Mouse (Mus musculus) urinary bladder, adult 18-20 months (tissue): ENCODE measurements around the gene Hist1h4h.

ENCODE experiments used
- DNase-seq, 2 experiments: peaks; one replicate each; pipeline ENCODE4 v3.0.0; 2022; ENCODE audit warnings: low spot score in 2 of 2, mixed read lengths in 2 of 2

Hist1h4h gene

GRCm38 (mm10) chr13:23530901-23531875 is at the start of gene Hist1h4h:
TSS of gene Hist1h4h (plus strand) at chr13:23531050.
- DNase-seq, result peak; percentile 93 to 95

- no peak for DNase-seq
Observed at GRCm38 (mm10) chr13:23483153-23483552, 47.7 kb upstream of the Hist1h4h start.

GRCm38 (mm10) chr13:23485271-23485670 is 45.6 kb upstream of the Hist1h4h start:
- DNase-seq, result no peak

- peak; percentile 23 to 25 for DNase-seq
Observed at GRCm38 (mm10) chr13:23488400-23489322, 42.2 kb upstream of the Hist1h4h start, which contains the start of gene Btn2a2. TSS of gene Btn2a2 (minus strand) at chr13:23488857.

GRCm38 (mm10) chr13:23490863-23491262 is 40.0 kb upstream of the Hist1h4h start:
- DNase-seq, result no peak

- no peak for DNase-seq
Observed at GRCm38 (mm10) chr13:23491263-23491662, 39.6 kb upstream of the Hist1h4h start.

GRCm38 (mm10) chr13:23491990-23492389 is 38.9 kb upstream of the Hist1h4h start:
- DNase-seq, result no peak

GRCm38 (mm10) chr13:23495526-23495925 is 35.3 kb upstream of the Hist1h4h start:
- no peak for DNase-seq

GRCm38 (mm10) chr13:23497656-23498321 is 33.1 kb upstream of the Hist1h4h start:
- no peak for DNase-seq

GRCm38 (mm10) chr13:23498653-23499052 is 32.2 kb upstream of the Hist1h4h start:
- no peak for DNase-seq

- DNase-seq, result no peak
Observed at GRCm38 (mm10) chr13:23499943-23500342, 30.9 kb upstream of the Hist1h4h start.

GRCm38 (mm10) chr13:23500424-23501200 is 30.2 kb upstream of the Hist1h4h start:
- DNase-seq, result no peak

- DNase-seq, result no peak
Observed at GRCm38 (mm10) chr13:23501511-23501910, 29.3 kb upstream of the Hist1h4h start.

- no peak for DNase-seq
Observed at GRCm38 (mm10) chr13:23502031-23502567, 28.8 kb upstream of the Hist1h4h start.

- DNase-seq, result no peak
Observed at GRCm38 (mm10) chr13:23502916-23503315, 27.9 kb upstream of the Hist1h4h start.

- no peak for DNase-seq
Observed at GRCm38 (mm10) chr13:23503797-23504196, 27.1 kb upstream of the Hist1h4h start.

- DNase-seq, result no peak
Observed at GRCm38 (mm10) chr13:23505662-23506345, 25.0 kb upstream of the Hist1h4h start.

- DNase-seq, result no peak
Observed at GRCm38 (mm10) chr13:23506351-23506750, 24.5 kb upstream of the Hist1h4h start.

- DNase-seq, result no peak
Observed at GRCm38 (mm10) chr13:23506819-23507515, 23.9 kb upstream of the Hist1h4h start.
